Mouse (Mus musculus) layer of hippocampus, adult 2 months (tissue): ENCODE measurements at regions not wholly inside any gene's neighbourhood (a gene's known extent, or its start where the extent isn't known, plus 50 kb on each side); places are given as distances from the start of the nearest gene placed in this dataset.
"Not testable (repeated sequence)": the region's sequence is repeated elsewhere in the genome, so short reads cannot be mapped to it uniquely, and the experiment has no call there.

Experiments
- DNase-seq, 2 experiments: peaks; one replicate each; pipeline ENCODE4 v3.0.0; 2022; ENCODE audit warnings: low spot score in 2 of 2
- H3K27ac ChIP-seq: fragments of 200-600 bp; 2 replicates; pipeline ENCODE4 v1.8.1; 2022
- H3K4me3 ChIP-seq: fragments of 200-600 bp; 2 replicates; pipeline ENCODE4 v1.8.1; 2022; ENCODE audit warnings: mild to moderate bottlenecking
- CTCF ChIP-seq: fragments of 200-600 bp; conservative IDR thresholded peaks from 2 replicates; pipeline ENCODE4 v1.8.1; 2022; ENCODE audit warnings: antibody characterized with exemption, mild to moderate bottlenecking, moderate library complexity

GRCm38 (mm10) chr2:53687281-53687680 is 398.1 kb downstream of the Rprm start:
- no peak for DNase-seq
- no peak for TF ChIP-seq CTCF
- no peak overlapping the region for H3K27ac ChIP-seq
- no peak overlapping the region for H3K4me3 ChIP-seq

GRCm38 (mm10) chr2:53689223-53689880 is 396.0 kb downstream of the Rprm start:
- no peak overlapping the region for H3K4me3 ChIP-seq
- DNase-seq, result no peak
- H3K27ac ChIP-seq, result no peak overlapping the region
- peak; percentile 34 for TF ChIP-seq CTCF

DNA sequence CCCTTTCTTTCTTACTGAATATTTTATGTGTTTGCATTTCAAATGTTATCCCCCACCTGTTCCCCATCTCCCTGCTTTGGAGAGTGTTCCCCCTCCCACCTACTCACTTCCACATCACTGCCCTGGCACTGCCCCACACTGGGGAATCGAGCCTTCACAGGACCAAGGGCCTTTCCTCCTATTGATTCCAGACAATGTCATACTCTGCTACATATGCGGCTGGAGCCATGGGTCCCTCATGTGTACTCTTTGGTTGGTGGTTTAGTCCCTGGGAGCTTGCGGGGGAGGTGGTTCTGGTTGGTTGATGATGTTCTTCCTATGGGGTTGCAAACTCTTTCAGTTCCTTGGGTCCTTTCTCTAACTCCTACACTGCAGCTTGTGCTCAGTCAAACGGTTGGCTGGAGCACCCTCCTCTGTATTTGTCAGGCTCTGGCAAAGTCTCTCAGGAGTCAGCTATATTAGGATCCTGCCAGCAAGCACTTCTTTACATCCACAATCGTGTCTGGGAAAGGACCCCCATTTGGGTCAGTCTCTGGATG is 393.7 kb downstream of the Rprm start:
- H3K4me3 ChIP-seq, result no peak overlapping the region
- TF ChIP-seq CTCF, result no peak
- no peak for DNase-seq
- H3K27ac ChIP-seq, result no peak overlapping the region

GRCm38 (mm10) chr2:53711213-53711612 is 374.1 kb downstream of the Rprm start:
- no peak for TF ChIP-seq CTCF
- Histone ChIP-seq H3K27ac (peak overlapping the region; percentile 40; the same call in 1 of the 2 replicates), H3K4me3 (no peak overlapping the region)
- peak; percentile 77 to 81 for DNase-seq

GRCm38 (mm10) chr2:53713106-53713640 is 372.2 kb downstream of the Rprm start:
- TF ChIP-seq CTCF, result no peak
- no peak overlapping the region for H3K27ac ChIP-seq
- no peak for DNase-seq
- H3K4me3 ChIP-seq, result no peak overlapping the region

DNA sequence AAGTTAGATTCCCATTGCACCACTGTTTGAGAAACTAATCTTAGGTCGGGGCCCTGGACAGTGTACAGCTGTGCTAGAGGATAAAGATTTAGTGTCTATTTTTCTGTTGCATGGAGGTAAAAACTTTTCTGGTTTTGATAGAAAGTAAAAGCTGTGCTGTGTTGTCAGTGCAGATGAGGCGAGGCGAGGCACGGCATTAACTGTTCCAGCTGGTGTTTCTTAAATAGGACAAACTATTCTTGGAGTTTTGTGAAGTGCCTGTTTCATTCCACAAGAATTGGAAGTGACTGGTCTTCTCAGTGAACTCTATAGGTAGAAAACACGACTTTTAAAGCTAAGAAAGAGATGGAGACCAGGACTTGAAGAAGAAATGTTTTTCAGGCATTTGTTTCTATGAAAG is 370.3 kb downstream of the Rprm start:
- no peak overlapping the region for H3K27ac ChIP-seq
- TF ChIP-seq CTCF, result no peak

GRCm38 (mm10) chr2:53723231-53723630 is 362.1 kb downstream of the Rprm start:
- no peak for DNase-seq
- H3K27ac ChIP-seq, result no peak overlapping the region
- TF ChIP-seq CTCF, result no peak
- no peak overlapping the region for H3K4me3 ChIP-seq

More for the DNA sequence above, 370.3 kb downstream of the Rprm start:
- H3K4me3 ChIP-seq, result no peak overlapping the region
- no peak for DNase-seq

DNA sequence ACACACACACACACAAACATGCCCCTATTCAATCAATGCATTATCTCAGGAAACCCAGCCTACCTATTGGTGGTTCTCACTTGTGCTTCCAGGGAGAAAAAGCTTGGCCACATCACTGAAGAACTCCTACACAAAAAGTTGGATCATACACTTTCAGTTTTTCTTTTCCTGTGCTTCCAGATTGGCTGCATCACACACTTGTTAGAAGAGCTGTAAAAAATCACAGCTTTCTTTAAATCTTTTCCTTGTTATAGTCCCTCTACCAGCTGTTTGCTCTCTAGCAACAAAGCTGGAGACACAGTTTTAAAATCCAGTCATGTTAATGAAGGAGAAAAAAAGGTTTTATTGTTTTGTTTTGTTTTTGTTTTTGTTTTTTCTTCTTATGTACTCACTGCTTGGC is 356.7 kb downstream of the Rprm start:
- TF ChIP-seq CTCF, result no peak

DNA sequence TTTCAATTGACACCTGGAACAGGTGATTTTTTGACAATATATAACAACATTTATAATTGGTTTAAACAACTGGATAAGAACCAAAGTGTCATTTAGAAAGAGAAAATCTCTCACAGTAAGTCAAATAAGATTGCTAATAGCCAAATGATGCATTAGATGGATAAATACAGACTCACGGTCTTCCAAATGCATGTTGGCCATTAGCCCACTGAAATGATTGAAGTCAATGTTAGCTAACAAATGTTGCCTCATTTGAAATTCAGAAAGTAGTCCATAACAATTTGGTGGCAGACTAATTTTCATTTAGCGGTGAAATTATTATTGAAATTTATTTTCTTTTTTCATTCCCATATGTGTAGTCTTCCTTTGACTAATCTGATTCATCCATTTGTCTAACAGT is 354.9 kb downstream of the Rprm start:
- Histone ChIP-seq H3K27ac (no peak overlapping the region), H3K4me3 (no peak overlapping the region)
- no peak for TF ChIP-seq CTCF
- no peak for DNase-seq

More for the DNA sequence above, 356.7 kb downstream of the Rprm start:
- DNase-seq, result peak in 1 of 2 experiments; percentile 8
- no peak overlapping the region for H3K27ac ChIP-seq
- H3K4me3 ChIP-seq, result no peak overlapping the region

DNA sequence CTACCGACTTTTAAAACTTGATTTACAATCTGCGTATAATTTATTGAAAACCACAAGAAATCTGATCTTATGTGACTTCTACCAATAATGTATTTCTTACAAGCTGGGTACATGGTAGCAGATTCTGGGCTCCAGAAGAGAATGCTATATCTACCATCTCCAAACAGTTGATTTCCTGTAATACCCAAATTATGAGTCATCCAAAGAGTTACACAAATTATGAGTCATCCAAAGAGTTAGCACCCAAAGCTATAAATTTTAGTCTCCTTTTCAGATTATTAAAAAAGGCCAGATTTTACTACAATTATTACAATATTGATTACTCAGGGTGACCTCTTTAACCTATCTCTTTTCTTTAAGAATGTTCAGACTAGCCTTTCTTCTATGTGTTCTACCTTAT is 321.9 kb downstream of the Rprm start:
- no peak for TF ChIP-seq CTCF
- DNase-seq, result no peak

DNA sequence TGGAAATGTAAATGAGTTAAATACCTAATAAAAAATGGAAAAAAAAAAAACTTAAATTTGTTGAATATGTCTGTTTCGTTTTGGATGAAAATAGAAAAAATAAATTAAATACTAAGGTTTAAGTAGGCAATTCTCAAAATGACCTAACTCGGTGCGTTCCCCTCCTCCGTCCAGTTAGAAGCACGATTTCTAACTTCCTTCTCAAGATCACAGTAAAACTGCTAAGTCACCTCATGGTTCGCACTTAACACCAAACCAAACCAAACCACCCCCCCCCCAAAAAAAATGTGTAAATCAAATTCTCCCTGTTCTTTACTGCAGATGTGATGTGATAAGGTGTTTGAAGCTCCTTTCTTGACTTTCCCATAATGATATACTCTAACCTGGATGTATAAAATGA is 303.3 kb downstream of the Rprm start:
- not testable (repeated sequence) for DNase-seq, H3K27ac ChIP-seq, H3K4me3 ChIP-seq

More for the DNA sequence above, 321.9 kb downstream of the Rprm start:
- no peak overlapping the region for H3K27ac ChIP-seq
- no peak overlapping the region for H3K4me3 ChIP-seq

DNA sequence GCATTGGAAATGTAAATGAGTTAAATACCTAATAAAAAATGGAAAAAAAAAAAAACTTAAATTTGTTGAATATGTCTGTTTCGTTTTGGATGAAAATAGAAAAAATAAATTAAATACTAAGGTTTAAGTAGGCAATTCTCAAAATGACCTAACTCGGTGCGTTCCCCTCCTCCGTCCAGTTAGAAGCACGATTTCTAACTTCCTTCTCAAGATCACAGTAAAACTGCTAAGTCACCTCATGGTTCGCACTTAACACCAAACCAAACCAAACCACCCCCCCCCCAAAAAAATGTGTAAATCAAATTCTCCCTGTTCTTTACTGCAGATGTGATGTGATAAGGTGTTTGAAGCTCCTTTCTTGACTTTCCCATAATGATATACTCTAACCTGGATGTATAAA is 296.8 kb downstream of the Rprm start:
- not testable (repeated sequence) for DNase-seq, H3K27ac ChIP-seq, H3K4me3 ChIP-seq

GRCm38 (mm10) chr2:53796605-53797004 is 288.7 kb downstream of the Rprm start:
- no peak overlapping the region for H3K4me3 ChIP-seq
- no peak for TF ChIP-seq CTCF
- H3K27ac ChIP-seq, result no peak overlapping the region
- DNase-seq, result no peak

DNA sequence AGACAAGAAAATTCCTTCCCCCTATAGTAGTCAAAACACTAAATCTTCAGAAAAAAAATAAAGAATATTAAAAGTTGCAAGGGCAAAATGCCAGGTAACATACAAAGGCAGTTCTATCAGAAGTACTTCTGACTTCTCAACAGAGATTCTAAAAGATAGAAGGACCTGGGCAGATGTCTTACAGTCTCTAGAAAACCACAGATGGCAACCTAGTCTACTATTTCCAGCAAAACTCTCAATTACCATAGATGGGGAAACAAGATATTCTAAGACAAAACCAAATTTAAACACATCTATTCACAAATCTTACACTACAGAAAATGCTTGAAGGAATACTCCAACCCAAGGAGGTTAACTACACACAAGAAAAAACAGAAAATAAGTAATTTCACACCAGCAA is 281.7 kb downstream of the Rprm start:
- no peak for TF ChIP-seq CTCF
- H3K27ac ChIP-seq, result no peak overlapping the region
- H3K4me3 ChIP-seq, result no peak overlapping the region
- DNase-seq, result no peak
